Mouse (Mus musculus): Measurements from ENCODE around the gene Padi4. TPM values are rescaled to one million over a fixed set of nuclear protein-coding genes. Genes with fewer than 3 reads are reported as not detected.
A peak's percentile ranks its signal among the peaks of the same experiment; 100 is the strongest.

The Padi4 gene
- total and polyA plus RNA-seq, 2 experiments from 2014 or later = 0.07 TPM; not detected in 1

GRCm38 (mm10) chr4:140704166-140704565 is 69.9 kb downstream of the Padi4 start:
- Histone ChIP-seq H3K4me2 (ENCODE audit: low read depth, low read length, poor library complexity, severe bottlenecking) (no peak overlapping the region), H3K27ac (ENCODE audit: low read depth, low read length) (no peak overlapping the region), H3K36me3 (ENCODE audit: insufficient read depth, low read length) (peaks cover 9% of the 10 kb centered on the region), H3K4me3 (ENCODE audit: low read depth, low read length) (no peak overlapping the region), H3K9ac (replicated peaks; ENCODE audit: low read length, poor library complexity, severe bottlenecking) (no peak overlapping the region), H3K27me3 (ENCODE audit: insufficient read depth, low read length) (peaks cover 5% of the 10 kb centered on the region; the same call in 1 of the 2 replicates), H3K9me3 (ENCODE audit: low read length) (no peaks in the 10 kb centered on the region), H3K4me1 (ENCODE audit: insufficient read depth, low read length) (peaks cover 6% of the 10 kb centered on the region; the same call in 1 of the 2 replicates)
- no peak for DNase-seq (ENCODE audit: low spot score)
- TF ChIP-seq CTCF (IDR thresholded peaks at IDR 0.05) = no peak
- no peak for ATAC-seq (ENCODE audit: low FRiP score)
- WGBS = 24% methylated on average over 4 of the region's 4 CpGs

GRCm38 (mm10) chr4:140703636-140704035 is 70.4 kb downstream of the Padi4 start:
- Histone ChIP-seq H3K9ac (replicated peaks; ENCODE audit: low read length, poor library complexity, severe bottlenecking) (peak overlapping the region; percentile 82; the same call in 1 of the 2 replicates), H3K36me3 (ENCODE audit: insufficient read depth, low read length) (peaks cover 3% of the 10 kb centered on the region), H3K4me3 (ENCODE audit: low read depth, low read length) (peak overlapping the region; percentile 88; the same call in 1 of the 2 replicates), H3K9me3 (ENCODE audit: low read length) (no peaks in the 10 kb centered on the region), H3K27ac (ENCODE audit: low read depth, low read length) (peak overlapping the region; percentile 82; the same call in 1 of the 2 replicates), H3K4me1 (ENCODE audit: insufficient read depth, low read length) (peaks cover 6% of the 10 kb centered on the region; the same call in 1 of the 2 replicates), H3K4me2 (ENCODE audit: low read depth, low read length, poor library complexity, severe bottlenecking) (peak overlapping the region; percentile 79), H3K27me3 (ENCODE audit: insufficient read depth, low read length) (peaks cover 8% of the 10 kb centered on the region; the same call in 1 of the 2 replicates)
- DNase-seq (ENCODE audit: low spot score) (no peak), ATAC-seq (ENCODE audit: low FRiP score) (no peak)
- TF ChIP-seq CTCF (IDR thresholded peaks at IDR 0.05) = no peak
- 6% methylated on average over 8 of the region's 8 CpGs for WGBS

- TF ChIP-seq CTCF (IDR thresholded peaks at IDR 0.05) = no peak
- H3K27ac ChIP-seq (ENCODE audit: low read depth, low read length) = peak overlapping the region; percentile 82
- H3K9me3 ChIP-seq (ENCODE audit: low read length) = no peaks in the 10 kb centered on the region
- H3K4me1 ChIP-seq (ENCODE audit: insufficient read depth, low read length) = peaks cover 6% of the 10 kb centered on the region; the same call in 1 of the 2 replicates
- peak overlapping the region; percentile 88 for H3K4me3 ChIP-seq (ENCODE audit: low read depth, low read length)
- H3K9ac ChIP-seq (replicated peaks; ENCODE audit: low read length, poor library complexity, severe bottlenecking) = peak overlapping the region; percentile 82
- H3K36me3 ChIP-seq (ENCODE audit: insufficient read depth, low read length) = no peaks in the 10 kb centered on the region
- peak overlapping the region; percentile 79 for H3K4me2 ChIP-seq (ENCODE audit: low read depth, low read length, poor library complexity, severe bottlenecking)
- 1% methylated on average over 39 of the region's 68 CpGs for WGBS
- DNase-seq (ENCODE audit: low spot score) = peak; percentile 83
- peak; percentile 71 for ATAC-seq (ENCODE audit: low FRiP score)
- peaks cover 14% of the 10 kb centered on the region; the same call in 1 of the 2 replicates for H3K27me3 ChIP-seq (ENCODE audit: insufficient read depth, low read length)
Observed at GRCm38 (mm10) chr4:140702611-140703327, 71.3 kb downstream of the Padi4 start.

- DNase-seq (ENCODE audit: low spot score) (peak; percentile 56), ATAC-seq (ENCODE audit: low FRiP score) (0 out of 2 replicates have a peak, but pooled peaks have one; percentile 14)
- no peaks in the 10 kb centered on the region for H3K36me3 ChIP-seq (ENCODE audit: insufficient read depth, low read length)
- peak overlapping the region; percentile 79 for H3K4me2 ChIP-seq (ENCODE audit: low read depth, low read length, poor library complexity, severe bottlenecking)
- under 1% methylated on average over 41 of the region's 107 CpGs for WGBS
- peaks cover 14% of the 10 kb centered on the region; the same call in 1 of the 2 replicates for H3K27me3 ChIP-seq (ENCODE audit: insufficient read depth, low read length)
- peak overlapping the region; percentile 82 for H3K27ac ChIP-seq (ENCODE audit: low read depth, low read length)
- H3K4me1 ChIP-seq (ENCODE audit: insufficient read depth, low read length) = peaks cover 6% of the 10 kb centered on the region; the same call in 1 of the 2 replicates
- H3K9ac ChIP-seq (replicated peaks; ENCODE audit: low read length, poor library complexity, severe bottlenecking) = peak overlapping the region; percentile 82
- peak overlapping the region; percentile 88 for H3K4me3 ChIP-seq (ENCODE audit: low read depth, low read length)
- TF ChIP-seq CTCF (IDR thresholded peaks at IDR 0.05) = no peak
- no peaks in the 10 kb centered on the region for H3K9me3 ChIP-seq (ENCODE audit: low read length)
Observed at GRCm38 (mm10) chr4:140701716-140702561, 72.1 kb downstream of the Padi4 start.

- 1% methylated on average over 60 of the region's 61 CpGs for WGBS
- Histone ChIP-seq H3K27ac (ENCODE audit: low read depth, low read length) (peak overlapping the region; percentile 82), H3K9ac (replicated peaks; ENCODE audit: low read length, poor library complexity, severe bottlenecking) (peak overlapping the region; percentile 82), H3K4me2 (ENCODE audit: low read depth, low read length, poor library complexity, severe bottlenecking) (peak overlapping the region; percentile 79), H3K4me3 (ENCODE audit: low read depth, low read length) (peak overlapping the region; percentile 88), H3K9me3 (ENCODE audit: low read length) (no peaks in the 10 kb centered on the region), H3K4me1 (ENCODE audit: insufficient read depth, low read length) (peaks cover 6% of the 10 kb centered on the region; the same call in 1 of the 2 replicates), H3K36me3 (ENCODE audit: insufficient read depth, low read length) (no peaks in the 10 kb centered on the region), H3K27me3 (ENCODE audit: insufficient read depth, low read length) (peaks cover 14% of the 10 kb centered on the region; the same call in 1 of the 2 replicates)
- DNase-seq (ENCODE audit: low spot score) (peak; percentile 79), ATAC-seq (ENCODE audit: low FRiP score) (peak; percentile 80)
- TF ChIP-seq CTCF (IDR thresholded peaks at IDR 0.05) = peak; percentile 36
Observed at GRCm38 (mm10) chr4:140701049-140701715, 72.9 kb downstream of the Padi4 start.
